8 mouse cellular contexts compared by ENCODE assay signal in genomic region chr10:81427327-81427726, GRCm38 (mm10). TPM values are rescaled to one million over a fixed set of nuclear protein-coding genes. Genes with fewer than 3 reads are reported as not detected.
A peak's percentile ranks its signal among the peaks of the same experiment; 100 is the strongest.
DNase-seq lines count a peak whose midpoint lies in the region; ATAC-seq and TF ChIP-seq lines count a peak whose summit lies in the region.

No protein-coding gene starts in this region.

- TF ChIP-seq EP300 in MEL (IDR thresholded peaks at IDR 0.05; ENCODE audit: low read depth in 1 of 2, low read length in 2 of 2), result no peak

- H3K27me3 ChIP-seq in kidney, embryonic 16.5 days (ENCODE audit: insufficient read depth, low read length), result no peaks in the 10 kb centered on the region
- no peaks in the 10 kb centered on the region for H3K27me3 ChIP-seq in MEL (ENCODE audit: control insufficient read depth in 1 of 2, insufficient read depth in 2 of 2, low read length in 2 of 2)
- H3K27me3 ChIP-seq in forebrain, embryonic 10.5 days (ENCODE audit: poor library complexity, severe bottlenecking), result peaks cover 90% of the 10 kb centered on the region
- peaks cover 98% of the 10 kb centered on the region for H3K27me3 ChIP-seq in liver, embryonic 12.5 days (replicated peaks)

- H3K4me2 ChIP-seq in kidney, embryonic 16.5 days (replicated peaks; ENCODE audit: low read depth, low read length), result peak overlapping the region; percentile 95
- peak overlapping the region; percentile 64 for H3K4me2 ChIP-seq in liver, embryonic 12.5 days

- H3K9ac ChIP-seq in kidney, embryonic 16.5 days (replicated peaks; ENCODE audit: low read length), result peak overlapping the region; percentile 89
- peak overlapping the region; percentile 53 for H3K9ac ChIP-seq in MEL (ENCODE audit: control insufficient read depth, low read depth, low read length, poor library complexity, severe bottlenecking)
- 0 out of 2 replicates have a peak overlapping the region, but pooled peaks have one; percentile 58 for H3K9ac ChIP-seq in liver, embryonic 12.5 days

- peaks cover 47% of the 10 kb centered on the region for H3K4me1 ChIP-seq in kidney, embryonic 16.5 days (ENCODE audit: insufficient read depth, low read length)
- H3K4me1 ChIP-seq in MEL (ENCODE audit: control insufficient read depth in 1 of 2, insufficient read depth in 2 of 2, low read length in 2 of 2), result peaks cover 0 to 12% of the 10 kb centered on the region in 2 experiments; a peak in 2 of 4 replicates
- H3K4me1 ChIP-seq in forebrain, embryonic 10.5 days, result peaks cover 59% of the 10 kb centered on the region
- peaks cover 66% of the 10 kb centered on the region for H3K4me1 ChIP-seq in liver, embryonic 12.5 days

- no peak for ATAC-seq in kidney, embryonic 16.5 days (ENCODE audit: low FRiP score, low TSS enrichment)
- no peak for ATAC-seq in liver, embryonic 12.5 days

- TF ChIP-seq POLR2A in MEL (IDR thresholded peaks at IDR 0.05; ENCODE audit: control insufficient read depth in 1 of 2, insufficient read depth in 1 of 2, low read depth in 1 of 2, low read length in 2 of 2, poor library complexity in 1 of 2), result no peak

- DNase-seq in kidney, postnatal 36 days, result no peak
- DNase-seq in MEL (ENCODE audit: low read depth, low spot score), result no peak
- DNase-seq in forebrain, embryonic 10.5 days (ENCODE audit: extremely low spot score, low spot score), result peak; percentile 14
- no peak for DNase-seq in retina, embryonic 14.5 days (ENCODE audit: low spot score)
- DNase-seq in adrenal gland, adult (ENCODE audit: inconsistent age in 2 of 2, low spot score in 1 of 2), result no peak
- DNase-seq in gastrocnemius, postnatal 10 days, result no peak

- WGBS in kidney, embryonic 16.5 days, result 27% methylated on average over 3 of the region's 3 CpGs
- 43% methylated on average over 3 of the region's 3 CpGs for WGBS in forebrain, embryonic 10.5 days
- WGBS in liver, embryonic 12.5 days (ENCODE audit: insufficient replicate concordance), result 33% methylated on average over 3 of the region's 3 CpGs

- H3K4me3 ChIP-seq in kidney, embryonic 16.5 days (ENCODE audit: low read length), result peak overlapping the region; percentile 76
- H3K4me3 ChIP-seq in MEL (ENCODE audit: control insufficient read depth in 1 of 2, insufficient read depth in 1 of 2, low read depth in 2 of 2, low read length in 2 of 2), result peak overlapping the region; percentile 66 to 91
- peak overlapping the region; percentile 51 for H3K4me3 ChIP-seq in forebrain, embryonic 10.5 days
- H3K4me3 ChIP-seq in liver, embryonic 12.5 days, result peak overlapping the region; percentile 53

- H3K27ac ChIP-seq in kidney, embryonic 16.5 days (ENCODE audit: low read length), result peak overlapping the region; percentile 13; the same call in 1 of the 2 replicates
- no peak overlapping the region for H3K27ac ChIP-seq in MEL (ENCODE audit: control insufficient read depth, low read depth, low read length)
- 0 out of 2 replicates have a peak overlapping the region, but pooled peaks have one; percentile 65 for H3K27ac ChIP-seq in forebrain, embryonic 10.5 days
- H3K27ac ChIP-seq in liver, embryonic 12.5 days, result no peak overlapping the region

- peaks cover 7% of the 10 kb centered on the region for H3K79me2 ChIP-seq in MEL (ENCODE audit: control insufficient read depth, insufficient read depth, low read length, poor library complexity)

- no peak for TF ChIP-seq CTCF in MEL (IDR thresholded peaks at IDR 0.05 in 2 of 3, conservative IDR thresholded peaks at IDR 0.05 in 1 of 3; ENCODE audit: control insufficient read depth in 1 of 3, insufficient read depth in 1 of 3, low read depth in 2 of 3, low read length in 3 of 3, poor library complexity in 1 of 3, severe bottlenecking in 1 of 3)

- no peak for TF ChIP-seq RAD21 in MEL (IDR thresholded peaks at IDR 0.05; ENCODE audit: low read depth, low read length)

- no peaks in the 10 kb centered on the region for H3K36me3 ChIP-seq in kidney, embryonic 16.5 days (ENCODE audit: insufficient read depth, low read length)
- H3K36me3 ChIP-seq in MEL (ENCODE audit: control insufficient read depth in 1 of 2, insufficient read depth in 2 of 2, low read length in 2 of 2), result peaks cover 0 to 3% of the 10 kb centered on the region in 2 experiments; a peak in 1 of 4 replicates
- H3K36me3 ChIP-seq in forebrain, embryonic 10.5 days (replicated peaks), result no peaks in the 10 kb centered on the region
- no peaks in the 10 kb centered on the region for H3K36me3 ChIP-seq in liver, embryonic 12.5 days

- no peaks in the 10 kb centered on the region for H3K9me3 ChIP-seq in kidney, embryonic 16.5 days (ENCODE audit: low read length)
- no peaks in the 10 kb centered on the region for H3K9me3 ChIP-seq in MEL (replicated peaks; ENCODE audit: insufficient read depth, low read length)
- no peaks in the 10 kb centered on the region for H3K9me3 ChIP-seq in forebrain, embryonic 10.5 days
- H3K9me3 ChIP-seq in liver, embryonic 12.5 days (replicated peaks), result no peaks in the 10 kb centered on the region

TF ChIP-seq in MEL, 35 proteins besides CTCF, POLR2A, EP300 and RAD21 (continues in another document):
- TF ChIP-seq POLR2AphosphoS2 (IDR thresholded peaks at IDR 0.05; ENCODE audit: low read length) (no peak), ELF1 (IDR thresholded peaks at IDR 0.05; ENCODE audit: low read depth, low read length) (no peak), SMC3 (IDR thresholded peaks at IDR 0.05; ENCODE audit: low read depth, low read length) (no peak), ZC3H11A (IDR thresholded peaks at IDR 0.05; ENCODE audit: low read depth, low read length) (no peak), RCOR1 (IDR thresholded peaks at IDR 0.05; ENCODE audit: low read depth, low read length) (no peak), KAT2A (conservative IDR thresholded peaks at IDR 0.05; ENCODE audit: low read depth, low read length) (no peak), SIN3A (IDR thresholded peaks at IDR 0.05; ENCODE audit: low read length) (no peak), NELFE (IDR thresholded peaks at IDR 0.05; ENCODE audit: low read depth, low read length) (no peak), ETS1 (IDR thresholded peaks at IDR 0.05; ENCODE audit: low read depth, low read length) (no peak), BHLHE40 (IDR thresholded peaks at IDR 0.05; ENCODE audit: borderline replicate concordance, low read depth, low read length) (no peak), MAFK (IDR thresholded peaks at IDR 0.05; ENCODE audit: borderline replicate concordance, low read depth, low read length) (no peak), TAL1 (IDR thresholded peaks at IDR 0.05; ENCODE audit: low read length) (no peak), MEF2A (IDR thresholded peaks at IDR 0.05; ENCODE audit: extremely low read depth, insufficient replicate concordance, low read depth, low read length, poor library complexity, severe bottlenecking) (no peak), NRF1 (IDR thresholded peaks at IDR 0.05; ENCODE audit: insufficient read depth, low read depth, low read length, poor library complexity, severe bottlenecking) (no peak)

RNA-seq across cellular contexts. Expression of gene Nfic, which starts 28.1 kb away (rescaled TPM):
- polyA plus RNA-seq in kidney, embryonic 16.5 days (2015; fragmentation: Nextera tagmentation; extraction: Ambion mirVana), result 87.8 and 92.0 TPM in 2 replicates
- 2.0 and 3.6 TPM in 2 replicates for total RNA-seq in MEL (2012; rRNA removed)
- polyA plus RNA-seq in MEL (2012; ENCODE audit: insufficient read depth in 1 of 2, insufficient read length in 2 of 2, low read depth in 1 of 2, low replicate concordance in 2 of 2, missing spikeins in 1 of 2), result 1 to 10 TPM in 1 of 2 experiments, not detected in 1; 9.7 TPM
- polyA plus RNA-seq in forebrain, embryonic 10.5 days (2016; fragmentation: Nextera tagmentation; extraction: Ambion mirVana), result 7.3 and 8.6 TPM in 2 replicates
- polyA plus RNA-seq in liver, embryonic 12.5 days (2016; fragmentation: Nextera tagmentation; extraction: Ambion mirVana), result 10.1 and 10.2 TPM in 2 replicates
- total RNA-seq in gastrocnemius, postnatal 10 days (2021), result 100 to 1,000 TPM; 329 to 332 TPM

RNA-seq across cellular contexts. Expression of gene Smim24, which starts 34.5 kb away (rescaled TPM):
- 42.7 and 44.1 TPM in 2 replicates for polyA plus RNA-seq in kidney, embryonic 16.5 days (2015; fragmentation: Nextera tagmentation; extraction: Ambion mirVana)
- total RNA-seq in MEL (2012; rRNA removed), result 6.5 and 6.7 TPM in 2 replicates
- 10 to 100 TPM in 1 of 2 experiments, not detected in 1; 29.5 TPM for polyA plus RNA-seq in MEL (2012; ENCODE audit: insufficient read depth in 1 of 2, insufficient read length in 2 of 2, low read depth in 1 of 2, low replicate concordance in 2 of 2, missing spikeins in 1 of 2)
- 1.6 and 1.9 TPM in 2 replicates for polyA plus RNA-seq in forebrain, embryonic 10.5 days (2016; fragmentation: Nextera tagmentation; extraction: Ambion mirVana)
- 1.8 TPM in 2 replicates for polyA plus RNA-seq in liver, embryonic 12.5 days (2016; fragmentation: Nextera tagmentation; extraction: Ambion mirVana)
- total RNA-seq in gastrocnemius, postnatal 10 days (2021), result under 1 TPM in 1 of 2 experiments, not detected in 1; 0.65 TPM

RNA-seq across cellular contexts. Expression of gene Gm48552, which starts 38.5 kb away (rescaled TPM):
- polyA plus RNA-seq in kidney, embryonic 16.5 days (2015; fragmentation: Nextera tagmentation; extraction: Ambion mirVana), result 1.4 and 1.6 TPM in 2 replicates
- 0.49 and 0.89 TPM in 2 replicates for total RNA-seq in MEL (2012; rRNA removed)
- 1 to 10 TPM in 1 of 2 experiments, not detected in 1; 1.2 TPM for polyA plus RNA-seq in MEL (2012; ENCODE audit: insufficient read depth in 1 of 2, insufficient read length in 2 of 2, low read depth in 1 of 2, low replicate concordance in 2 of 2, missing spikeins in 1 of 2)
- polyA plus RNA-seq in forebrain, embryonic 10.5 days (2016; fragmentation: Nextera tagmentation; extraction: Ambion mirVana), result 0.78 and 1.4 TPM in 2 replicates
- polyA plus RNA-seq in liver, embryonic 12.5 days (2016; fragmentation: Nextera tagmentation; extraction: Ambion mirVana), result 0.71 and 0.98 TPM in 2 replicates
- total RNA-seq in gastrocnemius, postnatal 10 days (2021), result 1 to 10 TPM in 1 of 2 experiments, under 1 TPM in 1; 0.33 to 2.0 TPM

RNA-seq across cellular contexts. Expression of gene Gm48551, which starts 43.1 kb away (rescaled TPM):
- polyA plus RNA-seq in kidney, embryonic 16.5 days (2015; fragmentation: Nextera tagmentation; extraction: Ambion mirVana), result 5.0 and 5.2 TPM in 2 replicates
- total RNA-seq in MEL (2012; rRNA removed), result 0.46 and 0.62 TPM in 2 replicates
- 1 to 10 TPM in 1 of 2 experiments, not detected in 1; 2.6 TPM for polyA plus RNA-seq in MEL (2012; ENCODE audit: insufficient read depth in 1 of 2, insufficient read length in 2 of 2, low read depth in 1 of 2, low replicate concordance in 2 of 2, missing spikeins in 1 of 2)
- polyA plus RNA-seq in forebrain, embryonic 10.5 days (2016; fragmentation: Nextera tagmentation; extraction: Ambion mirVana), result 2.6 and 3.1 TPM in 2 replicates
- polyA plus RNA-seq in liver, embryonic 12.5 days (2016; fragmentation: Nextera tagmentation; extraction: Ambion mirVana), result 0.68 and 1.2 TPM in 2 replicates
- under 1 TPM; 0.40 to 0.45 TPM for total RNA-seq in gastrocnemius, postnatal 10 days (2021)

RNA-seq across cellular contexts. Expression of gene Dohh, which starts 43.1 kb away (rescaled TPM):
- 87.6 and 104 TPM in 2 replicates for polyA plus RNA-seq in kidney, embryonic 16.5 days (2015; fragmentation: Nextera tagmentation; extraction: Ambion mirVana)
- total RNA-seq in MEL (2012; rRNA removed), result 153 and 157 TPM in 2 replicates
- polyA plus RNA-seq in MEL (2012; ENCODE audit: insufficient read depth in 1 of 2, insufficient read length in 2 of 2, low read depth in 1 of 2, low replicate concordance in 2 of 2, missing spikeins in 1 of 2), result 100 to 1,000 TPM in 1 of 2 experiments, not detected in 1; 145 TPM
- 96.8 and 97.9 TPM in 2 replicates for polyA plus RNA-seq in forebrain, embryonic 10.5 days (2016; fragmentation: Nextera tagmentation; extraction: Ambion mirVana)
- 70.0 and 74.5 TPM in 2 replicates for polyA plus RNA-seq in liver, embryonic 12.5 days (2016; fragmentation: Nextera tagmentation; extraction: Ambion mirVana)
- 10 to 100 TPM; 40.3 to 46.7 TPM for total RNA-seq in gastrocnemius, postnatal 10 days (2021)

Comparison
In these comparisons a context has a peak if more than half of its experiments do, and no peak if none do; other contexts are left out.
1. H3K27ac ChIP-seq: peak in kidney, embryonic 16.5 days (single experiment) and forebrain, embryonic 10.5 days (single experiment); none in MEL (single experiment) and liver, embryonic 12.5 days (single experiment).
2. Peak in every context shown above with its lines, with median percentiles within 50 percentile points of each other: H3K4me3 ChIP-seq and H3K9ac ChIP-seq.